Comparison of ENCODE assay signal across 14 mouse cellular contexts in the genomic region with DNA sequence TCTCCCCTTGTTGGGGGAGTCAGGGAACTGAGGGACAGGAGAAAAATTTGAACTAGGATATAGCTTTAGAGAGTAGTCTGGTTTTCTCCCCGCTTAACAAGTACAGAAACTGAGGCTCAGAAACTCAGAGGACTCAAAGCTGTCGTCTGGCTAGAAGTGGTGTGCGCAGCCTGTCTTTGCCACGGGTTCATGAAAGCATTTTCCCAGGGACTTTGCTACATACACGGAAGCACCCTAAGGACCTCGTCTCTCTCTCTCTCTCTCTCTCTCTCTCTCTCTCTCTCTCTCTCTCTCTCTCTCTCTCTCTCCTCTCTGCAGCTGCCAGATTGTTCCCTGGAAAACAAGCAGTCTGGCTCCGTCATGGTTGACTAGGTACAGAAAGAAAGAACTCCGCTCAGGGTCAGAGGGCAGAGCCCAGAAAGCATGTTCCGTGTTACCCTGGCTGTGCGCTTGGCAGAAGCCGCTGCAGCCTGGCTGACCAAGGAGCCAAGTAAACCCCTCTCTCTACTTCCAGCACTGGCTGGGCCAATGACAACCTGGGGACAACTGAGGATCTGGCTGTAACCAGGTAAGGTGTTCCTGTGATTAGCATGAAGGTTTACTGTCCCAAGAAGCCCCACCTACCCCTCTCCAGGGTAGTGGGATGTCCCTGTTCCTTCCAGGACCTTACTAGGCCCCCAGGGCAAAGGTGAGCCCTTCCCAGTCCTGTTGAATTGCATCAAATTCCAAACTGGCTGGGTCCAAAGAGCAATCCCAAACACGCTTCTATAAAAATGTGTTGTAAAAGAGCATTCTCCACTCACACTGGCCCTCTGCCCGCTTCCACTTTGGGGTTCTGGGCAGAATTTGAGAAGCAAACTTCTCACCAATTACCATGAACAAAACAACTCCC. TPM values are rescaled to one million over a fixed set of nuclear protein-coding genes. Genes with fewer than 3 reads are reported as not detected.
DNase-seq lines count a peak whose midpoint lies in the region; ATAC-seq lines count a peak whose summit lies in the region.
"Had no signal": no experiment of that assay in that cellular context is flagged by ENCODE, and none has a peak within 500 bp of the region (broad histone marks: within the 10 kb centered on the region; RNA-seq: fewer than 3 reads in every experiment).

No protein-coding gene starts in this region.

- no peaks in the 10 kb centered on the region for H3K27me3 ChIP-seq in intestine, embryonic 14.5 days (replicated peaks; ENCODE audit: control insufficient read depth, insufficient read depth, low read length)
- H3K27me3 ChIP-seq in kidney, embryonic 14.5 days (ENCODE audit: control insufficient read depth, insufficient read depth, low read length): 0 out of 2 replicates have a peak, but pooled peaks cover 3% of the 10 kb centered on the region

- H3K4me3 ChIP-seq in intestine, embryonic 14.5 days (ENCODE audit: low read depth, low read length): no peak overlapping the region
- H3K4me3 ChIP-seq in kidney, embryonic 14.5 days (ENCODE audit: low read length): no peak overlapping the region

- no peaks in the 10 kb centered on the region for H3K36me3 ChIP-seq in intestine, embryonic 14.5 days (ENCODE audit: control insufficient read depth, insufficient read depth, low read length)
- no peaks in the 10 kb centered on the region for H3K36me3 ChIP-seq in kidney, embryonic 14.5 days (ENCODE audit: control insufficient read depth, insufficient read depth, low read length)

- peak; percentile 44 to 60 for DNase-seq in right cerebral cortex, postnatal 10 days (ENCODE audit: low spot score in 2 of 2)
- DNase-seq in right cerebral cortex, postnatal 36 days (ENCODE audit: low spot score in 2 of 2): no peak
- peak; percentile 63 for DNase-seq in intestine, embryonic 14.5 days (ENCODE audit: low spot score)
- peak; percentile 53 for DNase-seq in retina, embryonic 14.5 days (ENCODE audit: low spot score)
- DNase-seq in urinary bladder, postnatal 25 days (ENCODE audit: low spot score): no peak
- no peak for DNase-seq in cerebellum, adult 8-10 months
- DNase-seq: adrenal gland, postnatal 25 days; lung, postnatal 4 days; spleen, adult 18-20 months had no signal

- H3K9me3 ChIP-seq in intestine, embryonic 14.5 days (ENCODE audit: control insufficient read depth, low read length): no peaks in the 10 kb centered on the region
- no peaks in the 10 kb centered on the region for H3K9me3 ChIP-seq in kidney, embryonic 14.5 days (ENCODE audit: control insufficient read depth, low read length)

- ATAC-seq in intestine, embryonic 14.5 days (replicated peaks; ENCODE audit: low FRiP score, low TSS enrichment, low read depth): no peak; the same call in 1 of the 2 replicates
- ATAC-seq in kidney, embryonic 14.5 days (ENCODE audit: low FRiP score, low TSS enrichment): peak; percentile 20; the same call in 1 of the 2 replicates
- no peak for ATAC-seq in activated CD4-positive, CD25-positive, alpha-beta regulatory T cell, adult 4 months
- ATAC-seq: inflammation-experienced regulatory T-cells, adult 6 months had no signal

- H3K27ac ChIP-seq in intestine, embryonic 14.5 days (ENCODE audit: low read depth): no peak overlapping the region
- H3K27ac ChIP-seq in kidney, embryonic 14.5 days (ENCODE audit: low read depth, low read length): no peak overlapping the region
- H3K27ac ChIP-seq: liver, embryonic 14.5 days; stomach, postnatal 0 days had no signal

- WGBS in intestine, embryonic 14.5 days: 61% methylated on average over 13 of the region's 13 CpGs
- WGBS in kidney, embryonic 14.5 days: 48% methylated on average over 13 of the region's 13 CpGs

- H3K4me1 ChIP-seq in intestine, embryonic 14.5 days (replicated peaks; ENCODE audit: control insufficient read depth, insufficient read depth, low read length): 0 out of 2 replicates have a peak, but pooled peaks cover 3% of the 10 kb centered on the region
- H3K4me1 ChIP-seq in kidney, embryonic 14.5 days (ENCODE audit: control insufficient read depth, insufficient read depth, low read length): 0 out of 2 replicates have a peak, but pooled peaks cover 3% of the 10 kb centered on the region

- H3K4me2 ChIP-seq in intestine, embryonic 14.5 days (ENCODE audit: low read length): no peak overlapping the region
- no peak overlapping the region for H3K4me2 ChIP-seq in kidney, embryonic 14.5 days (replicated peaks; ENCODE audit: low read depth, low read length)

- no peak overlapping the region for H3K9ac ChIP-seq in intestine, embryonic 14.5 days (ENCODE audit: low read length)
- H3K9ac ChIP-seq in kidney, embryonic 14.5 days (ENCODE audit: low read depth, low read length): no peak overlapping the region
- H3K9ac ChIP-seq: liver, embryonic 14.5 days had no signal

RNA-seq across cellular contexts. Expression of a gene that starts 46.9 kb away (rescaled TPM):
- polyA plus RNA-seq in intestine, embryonic 14.5 days (2014; fragmentation: Nextera tagmentation; extraction: Ambion mirVana): 0.35 and 0.74 TPM in 2 replicates
- polyA plus RNA-seq in kidney, embryonic 14.5 days (2014; fragmentation: Nextera tagmentation; extraction: Ambion mirVana): 0.09 and 0.13 TPM in 2 replicates
- not detected for polyA plus RNA-seq in activated CD4-positive, CD25-positive, alpha-beta regulatory T cell, adult 4 months (2017; shearing (Covaris generic))
- polyA plus RNA-seq: inflammation-experienced regulatory T-cells, adult 6 months had no signal

Comparison
In these comparisons a context has a peak if more than half of its experiments do, and no peak if none do; other contexts are left out.
1. DNase-seq: peak in right cerebral cortex, postnatal 10 days (2 of 2), intestine, embryonic 14.5 days (single experiment) and retina, embryonic 14.5 days (single experiment); none in right cerebral cortex, postnatal 36 days (0 of 2), urinary bladder, postnatal 25 days (single experiment) and cerebellum, adult 8-10 months (single experiment).